ENCODE assay signal across 12 mouse cellular contexts in the genomic region with DNA sequence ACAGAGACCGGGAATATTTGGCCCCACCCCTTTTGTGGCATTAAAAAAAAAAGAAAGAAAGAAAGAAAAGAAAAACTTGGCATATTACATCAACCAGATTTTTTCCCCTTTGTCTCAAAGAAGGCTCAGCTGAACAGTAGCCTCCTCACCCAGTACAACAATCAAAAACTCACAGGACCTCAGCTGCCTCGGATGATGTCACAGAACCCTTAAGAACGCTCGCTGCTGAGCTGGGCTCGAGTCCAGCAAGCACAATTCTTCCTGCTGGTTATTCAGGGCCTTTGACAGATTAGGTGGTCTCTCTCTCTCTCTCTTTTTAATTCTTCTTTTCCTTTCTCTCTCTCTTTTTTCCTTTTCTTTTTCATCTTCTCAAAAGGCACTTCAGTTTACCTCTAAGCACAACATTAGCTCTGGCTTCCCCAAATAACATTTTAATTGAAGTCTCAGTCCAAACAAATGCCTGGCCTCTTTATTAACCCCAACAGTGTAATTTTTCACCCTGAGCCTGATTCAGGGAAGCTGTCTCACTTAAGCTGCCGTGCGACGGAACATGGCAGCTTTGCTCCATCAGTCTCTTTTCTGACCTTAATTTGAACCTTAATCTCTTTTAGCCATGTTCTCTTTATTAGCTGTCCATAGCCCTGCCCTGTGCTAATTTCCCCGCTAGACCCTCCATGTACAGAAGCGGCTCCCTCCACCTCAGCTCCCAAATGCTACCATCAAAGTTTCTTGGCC. TPM values are rescaled to one million over a fixed set of nuclear protein-coding genes. Genes with fewer than 3 reads are reported as not detected.
DNase-seq lines count a peak whose midpoint lies in the region; ATAC-seq lines count a peak whose summit lies in the region.
"Had no signal": no experiment of that assay in that cellular context is flagged by ENCODE, and none has a peak within 500 bp of the region (broad histone marks: within the 10 kb centered on the region; RNA-seq: fewer than 3 reads in every experiment).

No protein-coding gene starts in this region.

- no peak overlapping the region for H3K4me3 ChIP-seq in hindbrain, embryonic 11.5 days (ENCODE audit: low read depth, low read length)
- H3K4me3 ChIP-seq in hindbrain, embryonic 10.5 days: no peak overlapping the region
- no peak overlapping the region for H3K4me3 ChIP-seq in neural tube, embryonic 11.5 days (ENCODE audit: low read depth, low read length)
- no peak overlapping the region for H3K4me3 ChIP-seq in neural tube, embryonic 15.5 days (replicated peaks)
- H3K4me3 ChIP-seq: left cerebral cortex, adult 2 months had no signal

- H3K36me3 ChIP-seq in hindbrain, embryonic 11.5 days (ENCODE audit: control insufficient read depth, insufficient read depth, low read length): no peaks in the 10 kb centered on the region
- H3K36me3 ChIP-seq in hindbrain, embryonic 10.5 days: no peaks in the 10 kb centered on the region
- no peaks in the 10 kb centered on the region for H3K36me3 ChIP-seq in neural tube, embryonic 11.5 days (ENCODE audit: control insufficient read depth, insufficient read depth, low read length)
- no peaks in the 10 kb centered on the region for H3K36me3 ChIP-seq in neural tube, embryonic 15.5 days

- no peak overlapping the region for H3K27ac ChIP-seq in hindbrain, embryonic 11.5 days (ENCODE audit: low read depth, low read length)
- no peak overlapping the region for H3K27ac ChIP-seq in hindbrain, embryonic 10.5 days
- H3K27ac ChIP-seq in neural tube, embryonic 11.5 days (ENCODE audit: low read depth, low read length): peak overlapping the region; percentile 46; the same call in 1 of the 2 replicates
- H3K27ac ChIP-seq in neural tube, embryonic 15.5 days (replicated peaks): no peak overlapping the region
- H3K27ac ChIP-seq: left cerebral cortex, adult 2 months; liver, embryonic 14.5 days had no signal

- ATAC-seq in hindbrain, embryonic 11.5 days (ENCODE audit: low FRiP score): peak; percentile 85
- peak; percentile 89 for ATAC-seq in neural tube, embryonic 11.5 days (ENCODE audit: insufficient read depth, low FRiP score, low TSS enrichment)
- ATAC-seq in neural tube, embryonic 15.5 days (ENCODE audit: low FRiP score): no peak
- ATAC-seq: intestine, postnatal 0 days had no signal

- H3K9ac ChIP-seq in hindbrain, embryonic 11.5 days (ENCODE audit: low read depth, low read length): no peak overlapping the region
- H3K9ac ChIP-seq in neural tube, embryonic 11.5 days (ENCODE audit: low read length): no peak overlapping the region
- H3K9ac ChIP-seq in neural tube, embryonic 15.5 days (replicated peaks): no peak overlapping the region
- H3K9ac ChIP-seq: liver, embryonic 14.5 days had no signal

- DNase-seq in hindbrain, embryonic 11.5 days (ENCODE audit: low spot score): peak; percentile 36
- DNase-seq in hindbrain, embryonic 10.5 days (ENCODE audit: low spot score): no peak
- DNase-seq in neural tube, embryonic 11.5 days (ENCODE audit: low spot score): peak; percentile 77
- peak; percentile 47 to 54 for DNase-seq in heart, postnatal 10 days
- no peak for DNase-seq in urinary bladder, adult 2 months (ENCODE audit: low spot score)
- DNase-seq in cerebellum, adult 8-10 months: no peak
- DNase-seq: thymus, adult 18-20 months had no signal

- intact Hi-C loops in heart, postnatal 10 days (cut with DNase I): no loop called here

- peaks cover 8% of the 10 kb centered on the region for H3K4me1 ChIP-seq in hindbrain, embryonic 11.5 days (replicated peaks; ENCODE audit: control insufficient read depth, insufficient read depth, low read length)
- peaks cover 22% of the 10 kb centered on the region for H3K4me1 ChIP-seq in hindbrain, embryonic 10.5 days (replicated peaks)
- H3K4me1 ChIP-seq in neural tube, embryonic 11.5 days (ENCODE audit: control insufficient read depth, insufficient read depth, low read length): peaks cover 12% of the 10 kb centered on the region
- H3K4me1 ChIP-seq in neural tube, embryonic 15.5 days: peaks cover 19% of the 10 kb centered on the region

- no peaks in the 10 kb centered on the region for H3K27me3 ChIP-seq in hindbrain, embryonic 11.5 days (ENCODE audit: control insufficient read depth, insufficient read depth, low read length)
- peaks cover 27% of the 10 kb centered on the region for H3K27me3 ChIP-seq in hindbrain, embryonic 10.5 days (ENCODE audit: insufficient read depth, poor library complexity, severe bottlenecking)
- H3K27me3 ChIP-seq in neural tube, embryonic 11.5 days (ENCODE audit: control insufficient read depth, insufficient read depth, low read length): no peaks in the 10 kb centered on the region
- peaks cover 5% of the 10 kb centered on the region; the same call in 1 of the 2 replicates for H3K27me3 ChIP-seq in neural tube, embryonic 15.5 days (replicated peaks)

- H3K4me2 ChIP-seq in hindbrain, embryonic 11.5 days (replicated peaks; ENCODE audit: low read depth, low read length): no peak overlapping the region
- no peak overlapping the region for H3K4me2 ChIP-seq in neural tube, embryonic 11.5 days (ENCODE audit: low read depth)
- no peak overlapping the region for H3K4me2 ChIP-seq in neural tube, embryonic 15.5 days

- no peaks in the 10 kb centered on the region for H3K9me3 ChIP-seq in hindbrain, embryonic 11.5 days (ENCODE audit: control insufficient read depth, low read length)
- H3K9me3 ChIP-seq in hindbrain, embryonic 10.5 days: no peaks in the 10 kb centered on the region
- H3K9me3 ChIP-seq in neural tube, embryonic 11.5 days (ENCODE audit: control insufficient read depth, low read length): no peaks in the 10 kb centered on the region
- no peaks in the 10 kb centered on the region for H3K9me3 ChIP-seq in neural tube, embryonic 15.5 days (replicated peaks)

- 34% methylated on average over 10 of the region's 10 CpGs for WGBS in hindbrain, embryonic 11.5 days
- WGBS in hindbrain, embryonic 10.5 days: 50% methylated on average over 10 of the region's 10 CpGs
- WGBS in neural tube, embryonic 11.5 days: 17% methylated on average over 10 of the region's 10 CpGs
- WGBS in neural tube, embryonic 15.5 days: 11% methylated on average over 10 of the region's 10 CpGs

RNA-seq across cellular contexts. Expression of gene Prox1, which starts 19.9 kb away (rescaled TPM):
- polyA plus RNA-seq in hindbrain, embryonic 11.5 days (2014; fragmentation: Nextera tagmentation; extraction: Ambion mirVana): 8.5 and 9.0 TPM in 2 replicates
- polyA plus RNA-seq in hindbrain, embryonic 10.5 days (2016; fragmentation: Nextera tagmentation; extraction: Ambion mirVana): 7.5 and 9.4 TPM in 2 replicates
- 11.6 and 13.9 TPM in 2 replicates for polyA plus RNA-seq in neural tube, embryonic 11.5 days (2014; fragmentation: Nextera tagmentation; extraction: Ambion mirVana)
- 9.1 and 9.7 TPM in 2 replicates for polyA plus RNA-seq in neural tube, embryonic 15.5 days (2015; fragmentation: Nextera tagmentation; extraction: Ambion mirVana)
- 10 to 100 TPM; 34.3 to 68.1 TPM for total RNA-seq in heart, postnatal 10 days (2021)
- 0.70 and 1.0 TPM in 2 replicates for polyA plus RNA-seq in urinary bladder, adult 2 months (2012; rRNA removed)
- total RNA-seq: megakaryocyte, adult 5-6 weeks had no signal

Comparison
In these comparisons a context has a peak if more than half of its experiments do, and no peak if none do; other contexts are left out.
1. DNase-seq: peak in hindbrain, embryonic 11.5 days (single experiment), neural tube, embryonic 11.5 days (single experiment) and heart, postnatal 10 days (2 of 2); none in hindbrain, embryonic 10.5 days (single experiment), urinary bladder, adult 2 months (single experiment) and cerebellum, adult 8-10 months (single experiment).